Comparison of ENCODE assay signal across 8 mouse cellular contexts in genomic region chr15:31530659-31531445, GRCm38 (mm10). TPM values are rescaled to one million over a fixed set of nuclear protein-coding genes. Genes with fewer than 3 reads are reported as not detected.
A peak's percentile ranks its signal among the peaks of the same experiment; 100 is the strongest.
DNase-seq lines count a peak whose midpoint lies in the region; ATAC-seq and TF ChIP-seq lines count a peak whose summit lies in the region.

TSS of gene March6 (minus strand) at chr15:31531053.

- TF ChIP-seq CTCF in Patski (IDR thresholded peaks at IDR 0.05), result no peak

- DNase-seq in Patski (ENCODE audit: low read depth, low spot score), result no peak
- DNase-seq in cerebellum, postnatal 14 days, result peak; percentile 96 to 97
- DNase-seq in frontal cortex, postnatal 25 days (ENCODE audit: low spot score in 2 of 2), result peak; percentile 83 to 84
- peak; percentile 84 to 86 for DNase-seq in layer of hippocampus, postnatal 25 days (ENCODE audit: extremely low spot score in 1 of 2, low spot score in 1 of 2)
- peak; percentile 91 for DNase-seq in lung, postnatal 14 days
- DNase-seq in ovary, postnatal 36 days (ENCODE audit: low spot score), result peak; percentile 90
- peak; percentile 94 for DNase-seq in thymus, postnatal 14 days

- 0 out of 2 replicates have a peak, but pooled peaks cover 4% of the 10 kb centered on the region for H3K9me3 ChIP-seq in hindbrain, embryonic 13.5 days

- H3K4me3 ChIP-seq in hindbrain, embryonic 13.5 days, result peak within 1 kb of the TSS; percentile 95

- POLR2A ChIA-PET in Patski (lab: Charles Lee), result interaction anchor here (0.6 to 1.2 kb wide), 3 partner anchors 9 to 72 kb away, joined by 3 to 4 read pairs (median 3); no protein-coding TSS in a partner anchor

- peak; percentile 80 for ATAC-seq in Patski
- peak; percentile 94 for ATAC-seq in hindbrain, embryonic 13.5 days (ENCODE audit: low FRiP score)

- H3K27me3 ChIP-seq in Patski, result no peaks in the 10 kb centered on the region
- H3K27me3 ChIP-seq in hindbrain, embryonic 13.5 days, result 0 out of 2 replicates have a peak, but pooled peaks cover 3% of the 10 kb centered on the region

- CTCF ChIA-PET in Patski (lab: Charles Lee), result no interaction called here

- under 1% methylated on average over 77 of the region's 132 CpGs for WGBS in hindbrain, embryonic 13.5 days

- in situ Hi-C loops in Patski (cut with MboI; ENCODE audit: low pct_unique_long_range_greater_than_20kb), result no loop called here

- H3K4me2 ChIP-seq in hindbrain, embryonic 13.5 days, result peak within 1 kb of the TSS; percentile 73

- H3K36me3 ChIP-seq in hindbrain, embryonic 13.5 days, result peaks cover 2% of the 10 kb centered on the region; the same call in 1 of the 2 replicates

- H3K9ac ChIP-seq in hindbrain, embryonic 13.5 days, result peak within 1 kb of the TSS; percentile 94

- peak within 1 kb of the TSS; percentile 98 for H3K27ac ChIP-seq in hindbrain, embryonic 13.5 days

- peaks cover 30% of the 10 kb centered on the region for H3K4me1 ChIP-seq in hindbrain, embryonic 13.5 days (replicated peaks)

RNA-seq across cellular contexts. Expression of gene March6, which starts in this region (rescaled TPM):
- polyA plus RNA-seq in Patski (2021), result 61.0 TPM
- polyA plus RNA-seq in hindbrain, embryonic 13.5 days (2015; fragmentation: Nextera tagmentation; extraction: Ambion mirVana), result 68.2 and 69.6 TPM in 2 replicates
- total RNA-seq in layer of hippocampus, postnatal 25 days (2021), result 100 to 1,000 TPM; 186 to 189 TPM
